Mouse (Mus musculus) adrenal gland, postnatal 36 days (tissue): ENCODE data around the gene Cop1. TPM values are rescaled to one million over a fixed set of nuclear protein-coding genes. Genes with fewer than 3 reads are reported as not detected.

Source experiments
- DNase-seq, 2 experiments: peaks; one replicate each; pipeline ENCODE4 v3.0.0; 2021; ENCODE audit warnings: mixed read lengths in 1 of 2
- total RNA-seq, 2 experiments: library from RNA; stranded (reverse); gene quantifications; 2 replicates each; pipeline ENCODE4 v1.2.3; 2021

The Cop1 gene
- total RNA-seq, 2 experiments from 2014 or later: 157 to 203 TPM

- peak in 1 of 2 experiments; percentile 39 for DNase-seq
Observed at GRCm38 (mm10) chr1:159286833-159287232, 54.7 kb downstream of the Cop1 start.

- peak in 1 of 2 experiments; percentile 25 for DNase-seq
Observed at GRCm38 (mm10) chr1:159290219-159290618, 58.1 kb downstream of the Cop1 start.

GRCm38 (mm10) chr1:159290859-159291258 lies 58.7 kb downstream of the Cop1 start:
- DNase-seq: no peak

- DNase-seq: no peak
Observed at GRCm38 (mm10) chr1:159301418-159302082, 69.4 kb downstream of the Cop1 start.

- DNase-seq: no peak
Observed at GRCm38 (mm10) chr1:159313625-159314024, 81.5 kb downstream of the Cop1 start.

GRCm38 (mm10) chr1:159322586-159322985 lies 90.5 kb downstream of the Cop1 start:
- peak; percentile 3 to 20 for DNase-seq

- no peak for DNase-seq
Observed at GRCm38 (mm10) chr1:159331008-159331407, 98.9 kb downstream of the Cop1 start.

GRCm38 (mm10) chr1:159334157-159334556 lies 102.0 kb downstream of the Cop1 start:
- no peak for DNase-seq

GRCm38 (mm10) chr1:159342355-159342754 lies 110.2 kb downstream of the Cop1 start:
- no peak for DNase-seq

- DNase-seq: peak; percentile 46 to 75
Observed at GRCm38 (mm10) chr1:159355027-159355570, 123.0 kb downstream of the Cop1 start.

- no peak for DNase-seq
Observed at GRCm38 (mm10) chr1:159358713-159359112, 126.6 kb downstream of the Cop1 start.

GRCm38 (mm10) chr1:159371881-159372390 lies 139.8 kb downstream of the Cop1 start:
- no peak for DNase-seq

- DNase-seq: no peak
Observed at GRCm38 (mm10) chr1:159382218-159382617, 150.1 kb downstream of the Cop1 start.

GRCm38 (mm10) chr1:159382916-159383315 lies 150.8 kb downstream of the Cop1 start:
- DNase-seq: no peak

- DNase-seq: no peak
Observed at GRCm38 (mm10) chr1:159386458-159386857, 154.3 kb downstream of the Cop1 start.

GRCm38 (mm10) chr1:159388565-159389024 lies 156.5 kb downstream of the Cop1 start:
- DNase-seq: no peak

- DNase-seq: peak; percentile 78 to 79
Observed at GRCm38 (mm10) chr1:159390049-159390448, 157.9 kb downstream of the Cop1 start.

- DNase-seq: no peak
Observed at GRCm38 (mm10) chr1:159392667-159393066, 160.5 kb downstream of the Cop1 start.

- peak; percentile 10 to 38 for DNase-seq
Observed at GRCm38 (mm10) chr1:159393070-159393699, 161.1 kb downstream of the Cop1 start.

GRCm38 (mm10) chr1:159393931-159394330 lies 161.8 kb downstream of the Cop1 start:
- DNase-seq: peak in 1 of 2 experiments; percentile 10

- peak; percentile 18 to 43 for DNase-seq
Observed at GRCm38 (mm10) chr1:159396515-159396914, 164.4 kb downstream of the Cop1 start.
